In the genomic region with DNA sequence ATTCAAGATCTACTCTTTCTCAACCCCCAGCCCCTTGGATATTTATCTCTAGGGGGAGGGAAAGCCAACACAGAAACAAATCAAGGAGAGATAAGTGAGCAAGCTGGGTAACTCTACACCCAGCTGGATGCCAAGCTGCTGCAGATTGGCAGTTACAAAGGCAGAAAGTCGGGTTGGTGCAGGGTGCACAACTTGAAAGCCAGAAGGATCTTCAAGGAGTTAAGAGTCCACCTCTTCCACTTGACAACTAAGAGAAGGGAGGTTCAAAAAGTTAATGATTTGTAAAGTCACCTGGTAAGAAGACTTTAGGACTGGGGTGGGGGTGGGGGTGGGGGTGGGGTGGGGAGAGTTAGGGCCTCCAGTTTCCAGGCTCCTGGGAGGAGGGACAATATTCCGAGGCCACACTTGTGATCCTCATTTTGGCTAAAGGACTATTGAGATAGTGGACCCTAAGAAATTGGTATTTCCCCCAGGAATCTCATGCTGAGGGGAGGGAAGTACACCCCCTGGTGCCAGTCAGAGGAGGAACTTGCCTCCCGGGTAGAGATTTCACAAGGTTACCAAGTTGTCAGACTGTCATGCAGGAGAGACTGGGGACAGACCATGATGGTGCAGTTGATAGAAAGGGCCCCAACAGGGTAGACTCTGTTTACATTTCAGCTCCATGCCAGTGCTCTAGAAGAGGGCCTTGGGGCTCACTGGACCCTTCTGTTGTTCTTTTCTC, we compare ENCODE assay signal across 12 mouse cellular contexts.
DNase-seq lines count a peak whose midpoint lies in the region.
"Had no signal": no experiment of that assay in that cellular context is flagged by ENCODE, and none has a peak within 500 bp of the region (broad histone marks: within the 10 kb centered on the region; RNA-seq: fewer than 3 reads in every experiment).

No protein-coding gene starts in this region.

- peak; percentile 21 to 34 for DNase-seq in urinary bladder, postnatal 36 days (ENCODE audit: low spot score in 2 of 2)
- DNase-seq in urinary bladder, postnatal 25 days (ENCODE audit: low spot score) = no peak
- peak; percentile 84 for DNase-seq in kidney, adult 9 months
- DNase-seq in lung, postnatal 10 days = peak; percentile 53
- DNase-seq in ovary, postnatal 36 days (ENCODE audit: low spot score) = no peak
- DNase-seq in cerebellum, adult 11 months = no peak
- no peak for DNase-seq in cerebellum, postnatal 36 days
- DNase-seq: adrenal gland, postnatal 36 days; cerebellum, adult 11-12 months; liver, embryonic 13.5 days; midbrain, embryonic 14.5 days; right cerebral cortex, adult 18-20 months had no signal

Comparison
In these comparisons a context has a peak if more than half of its experiments do, and no peak if none do; other contexts are left out.
1. DNase-seq: peak in urinary bladder, postnatal 36 days (2 of 2), kidney, adult 9 months (single experiment) and lung, postnatal 10 days (single experiment); none in urinary bladder, postnatal 25 days (single experiment), ovary, postnatal 36 days (single experiment), cerebellum, adult 11 months (single experiment) and cerebellum, postnatal 36 days (0 of 2).